Mouse (Mus musculus) lung, postnatal 25 days (tissue): ENCODE results near the gene Rhbdf2.
"Not testable (repeated sequence)": the region's sequence is repeated elsewhere in the genome, so short reads cannot be mapped to it uniquely, and the experiment has no call there.

Source experiments
- DNase-seq: peaks from one replicate; pipeline ENCODE4 v3.0.0; 2022; ENCODE audit warnings: low spot score

Rhbdf2 gene

GRCm38 (mm10) chr11:116626299-116627071 is at the start of gene Rhbdf2:
Gene Rhbdf2, minus strand, starts transcription at chr11:116627019.
- no peak for DNase-seq

DNA sequence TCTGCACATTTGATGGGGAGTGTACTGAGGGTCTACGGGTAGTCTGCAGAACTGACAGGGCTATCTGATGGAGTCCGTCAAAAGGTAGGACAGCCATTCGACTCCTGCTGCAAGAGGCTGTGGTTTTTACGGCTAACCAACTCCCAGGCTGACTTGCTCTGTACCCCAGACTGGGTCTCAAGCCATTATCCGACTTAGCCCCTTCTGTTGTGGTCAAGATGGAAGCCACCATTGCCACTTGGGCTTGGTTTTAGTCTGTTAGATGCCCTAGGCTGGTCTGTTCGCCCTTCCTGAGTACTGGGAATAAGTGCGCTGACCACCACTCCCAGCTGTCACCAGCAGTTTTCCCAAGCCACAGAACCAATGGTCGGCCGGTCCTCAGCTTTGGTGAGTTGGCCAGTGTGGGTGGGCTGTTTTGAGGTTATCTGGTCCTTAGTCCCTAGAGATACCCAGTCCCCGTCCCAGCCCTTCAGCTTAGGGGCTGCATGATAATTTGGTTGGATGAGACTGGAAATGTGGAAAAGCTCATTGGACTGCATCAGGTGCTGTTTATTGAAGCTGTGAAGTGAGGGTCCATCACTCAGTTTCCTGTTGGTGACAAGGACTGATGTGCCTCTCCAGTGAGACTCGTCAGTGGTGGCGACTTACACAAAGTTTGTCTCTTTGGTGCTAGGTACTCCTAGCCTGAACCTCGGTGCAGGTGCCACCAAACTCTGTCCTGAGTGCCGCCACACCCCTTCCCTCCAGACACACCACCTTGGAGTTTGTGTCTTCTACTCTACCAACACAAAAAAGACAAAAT is 49.6 kb upstream of the Rhbdf2 start:
- no peak for DNase-seq

- DNase-seq = not testable (repeated sequence)
Measured at GRCm38 (mm10) chr11:116675429-116675828, 48.6 kb upstream of the Rhbdf2 start.

GRCm38 (mm10) chr11:116674616-116675379 is 48.0 kb upstream of the Rhbdf2 start:
- no peak for DNase-seq

- no peak for DNase-seq
Measured at GRCm38 (mm10) chr11:116673410-116673809, 46.6 kb upstream of the Rhbdf2 start.

DNA sequence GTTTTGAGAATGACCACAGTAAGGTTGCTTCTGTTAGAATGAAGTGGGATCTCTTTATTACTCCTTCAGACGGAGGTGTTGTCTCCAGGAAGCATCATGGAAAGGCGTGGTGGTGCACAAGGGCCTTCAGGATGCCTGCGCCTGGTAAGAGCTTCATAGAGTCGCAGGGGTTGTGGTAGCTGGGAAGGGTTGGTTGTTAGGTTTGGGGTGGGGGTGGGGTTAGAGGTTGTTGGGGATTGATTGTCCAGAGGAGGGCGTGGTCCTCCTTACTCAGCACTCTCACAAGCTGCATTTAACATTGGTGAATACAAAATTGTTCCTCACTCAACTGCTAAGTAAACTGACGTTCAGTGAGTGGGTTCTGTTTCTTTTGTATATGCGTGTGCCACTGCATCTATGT is 45.8 kb upstream of the Rhbdf2 start:
- DNase-seq = no peak

DNA sequence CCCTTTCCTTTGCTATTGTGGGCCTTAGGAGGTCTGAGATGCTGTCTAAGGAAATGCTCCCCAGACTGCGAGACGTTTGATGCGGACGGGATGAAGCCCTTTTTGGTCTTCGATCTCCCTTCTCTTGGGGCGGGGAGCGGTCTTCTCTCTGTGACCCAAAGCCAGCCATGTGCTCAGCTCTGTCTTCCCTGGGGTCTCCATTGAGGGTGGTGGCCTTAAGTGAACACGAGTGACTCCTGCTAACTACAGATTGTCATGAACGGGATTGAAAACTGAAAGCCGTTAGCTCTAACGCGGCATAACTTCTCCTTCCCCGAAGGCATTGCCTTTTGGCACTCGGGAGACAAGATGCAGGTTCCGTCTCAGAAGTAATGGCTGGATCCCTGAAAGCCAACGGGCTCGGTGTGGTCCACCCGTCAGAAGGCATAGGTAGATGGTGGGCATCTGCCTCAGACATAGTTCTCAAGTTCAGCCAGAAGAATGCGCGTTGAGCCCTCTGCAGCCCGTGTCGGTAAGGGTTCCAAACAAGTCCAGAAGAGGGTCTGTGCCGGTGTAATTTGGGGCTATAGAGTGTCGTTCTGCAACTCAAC is 45.1 kb upstream of the Rhbdf2 start:
- no peak for DNase-seq

GRCm38 (mm10) chr11:116671112-116671844 is 44.5 kb upstream of the Rhbdf2 start:
- DNase-seq = peak; percentile 98

GRCm38 (mm10) chr11:116670386-116670785 is 43.6 kb upstream of the Rhbdf2 start:
- DNase-seq = no peak

GRCm38 (mm10) chr11:116669787-116670365 is 43.1 kb upstream of the Rhbdf2 start:
- no peak for DNase-seq

DNA sequence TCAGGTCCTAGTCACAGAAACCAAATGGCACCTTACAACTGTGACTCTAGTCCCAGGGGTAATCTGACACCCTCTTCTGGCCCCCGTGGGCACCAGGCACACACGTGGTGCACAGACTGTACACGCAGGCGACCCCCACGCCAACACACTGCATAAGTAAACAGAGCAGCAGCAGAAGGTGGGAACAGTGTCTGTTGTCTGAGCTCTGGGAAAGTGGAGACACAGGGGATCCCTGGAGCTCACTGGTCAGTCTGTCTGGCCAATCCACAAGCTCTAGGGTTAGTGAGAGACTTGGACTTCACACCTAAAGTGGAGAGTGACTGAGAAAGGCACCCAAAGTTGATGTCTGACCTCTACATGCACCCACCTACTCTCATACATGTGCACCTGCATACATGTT is 42.5 kb upstream of the Rhbdf2 start:
- no peak for DNase-seq

DNA sequence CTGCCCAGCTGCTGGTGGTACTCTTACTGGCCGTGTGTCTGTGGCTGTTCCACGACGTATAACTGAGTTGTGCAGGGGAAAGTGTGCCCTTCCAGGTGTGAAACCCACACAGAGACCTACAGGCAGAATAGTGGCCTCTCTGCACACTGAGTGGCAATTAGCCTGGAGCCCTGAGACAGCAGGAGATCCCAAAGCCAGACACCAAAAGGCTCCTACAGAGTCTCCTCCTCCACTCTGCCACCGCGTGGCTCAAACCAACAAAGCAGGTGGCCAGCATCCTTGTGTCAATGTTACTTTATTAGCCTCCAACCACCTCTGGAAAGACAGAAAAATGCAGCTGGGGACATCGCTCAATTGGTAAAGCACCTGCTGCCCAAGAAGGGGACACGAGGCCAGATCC is 42.0 kb upstream of the Rhbdf2 start:
- DNase-seq = no peak

GRCm38 (mm10) chr11:116668381-116668825 is 41.6 kb upstream of the Rhbdf2 start:
- DNase-seq = no peak

DNA sequence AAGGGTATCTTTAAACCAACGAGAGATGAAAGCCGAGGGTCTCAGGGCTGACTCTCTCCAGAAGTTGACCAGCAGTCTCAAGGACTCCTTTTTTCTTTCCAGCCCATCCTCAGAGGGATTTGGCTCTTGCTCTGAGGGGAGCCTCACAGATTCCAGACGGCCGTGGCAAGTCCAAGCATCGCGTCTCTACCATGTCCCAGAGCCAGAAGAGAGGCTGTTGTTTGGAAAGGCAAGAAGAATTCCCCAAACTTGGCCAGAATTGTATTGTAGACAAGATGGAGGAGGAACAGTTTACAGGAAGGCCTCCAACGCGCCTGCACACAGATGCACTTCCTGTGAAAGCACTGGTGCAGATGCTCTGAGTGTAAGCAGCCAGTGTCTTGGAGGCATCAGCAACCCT is 41.1 kb upstream of the Rhbdf2 start:
- no peak for DNase-seq

DNA sequence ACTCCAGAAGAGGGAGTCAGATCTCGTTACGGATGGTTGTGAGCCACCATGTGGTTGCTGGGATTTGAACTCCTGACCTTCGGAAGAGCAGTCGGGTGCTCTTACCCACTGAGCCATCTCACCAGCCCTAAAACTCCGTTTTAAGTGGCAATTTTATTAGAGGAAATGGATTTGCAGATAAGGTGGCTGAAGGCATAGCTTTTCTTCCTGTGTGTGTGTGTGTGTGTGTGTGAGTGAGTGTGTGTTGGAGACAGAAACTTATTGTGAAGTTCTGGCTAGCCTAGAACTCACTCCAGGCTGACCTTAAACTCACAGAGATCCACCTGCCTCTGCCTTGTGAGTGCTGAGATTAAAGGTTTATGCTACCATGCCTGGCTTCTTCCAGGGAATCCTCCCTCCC is 40.2 kb upstream of the Rhbdf2 start:
- DNase-seq = not testable (repeated sequence)

- peak; percentile 76 for DNase-seq
Measured at GRCm38 (mm10) chr11:116666566-116666965, 39.7 kb upstream of the Rhbdf2 start.

- no peak for DNase-seq
Measured at GRCm38 (mm10) chr11:116665289-116665688, 38.5 kb upstream of the Rhbdf2 start.

DNA sequence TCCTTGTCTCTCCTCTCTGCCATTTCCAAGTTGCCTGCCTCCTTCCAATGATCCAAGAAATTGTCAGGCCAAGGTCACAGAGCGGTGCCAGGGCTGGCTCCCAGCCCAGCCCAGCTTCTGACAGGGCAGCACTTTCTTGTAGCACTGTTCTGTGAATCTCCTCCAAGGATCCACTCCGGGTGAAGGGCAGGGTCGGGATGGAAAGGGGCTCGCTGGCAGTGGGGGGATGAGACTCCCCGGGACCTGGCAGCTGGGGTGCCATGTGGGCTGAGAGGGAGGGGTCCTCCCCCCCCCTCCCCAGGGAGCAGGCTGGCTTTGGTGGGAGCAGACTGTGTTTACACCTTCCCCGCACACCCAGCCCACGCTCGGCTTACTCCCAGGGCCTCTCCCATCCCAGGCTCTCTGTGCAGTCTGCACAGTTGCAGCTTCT is 35.1 kb upstream of the Rhbdf2 start:
- DNase-seq = no peak

DNA sequence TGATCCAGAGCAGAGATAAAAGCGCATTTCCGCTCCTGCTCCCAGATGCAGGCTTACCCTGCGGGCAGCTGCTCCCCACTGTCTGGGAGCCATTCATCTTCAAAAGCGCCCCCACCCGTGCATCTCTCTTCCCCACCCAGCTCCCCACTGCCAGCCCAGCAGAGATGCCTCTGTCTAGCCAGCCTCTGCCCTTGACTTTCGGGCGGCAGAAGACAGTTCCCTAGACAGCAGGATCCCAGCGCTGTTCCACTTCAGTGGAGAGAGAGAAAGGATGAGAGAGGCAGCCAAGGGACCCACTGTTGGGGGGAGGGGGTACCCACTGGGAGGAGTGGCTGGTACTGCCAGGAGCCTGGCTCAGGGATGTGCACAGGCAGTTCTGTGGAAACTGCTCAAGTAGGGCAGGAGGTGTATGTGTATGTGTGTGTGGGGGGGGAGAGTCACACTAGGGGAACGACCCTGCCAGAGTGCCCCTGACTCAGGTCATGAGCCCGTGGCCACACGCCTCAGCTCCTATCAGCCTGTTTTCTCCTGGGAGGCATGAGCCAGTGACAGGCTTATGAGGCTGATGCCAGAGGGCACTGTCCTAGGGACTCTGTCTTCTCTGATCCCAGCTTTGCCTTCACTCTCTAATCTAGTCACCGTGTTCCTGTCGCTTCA is 34.6 kb upstream of the Rhbdf2 start:
- no peak for DNase-seq

DNA sequence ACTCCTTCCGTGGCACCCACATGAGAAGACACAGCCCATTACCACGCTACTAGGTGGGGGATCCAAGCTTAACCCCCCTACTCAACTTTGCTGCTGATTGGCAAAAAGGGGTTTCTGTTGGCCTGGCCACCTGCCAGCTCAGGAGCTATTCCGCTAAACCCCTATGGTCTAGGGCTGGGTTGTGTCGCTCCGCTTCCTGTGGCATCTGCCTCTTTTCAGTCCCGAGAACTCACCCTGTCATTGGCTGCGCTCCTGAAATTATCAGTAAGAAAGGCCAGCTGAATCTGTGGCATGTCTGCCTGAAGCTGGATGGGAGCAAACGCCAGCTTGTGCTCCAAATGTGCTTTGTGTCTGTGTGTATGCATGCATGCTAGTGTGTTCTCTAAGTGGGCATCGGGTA is 33.4 kb upstream of the Rhbdf2 start:
- no peak for DNase-seq
